Mouse (Mus musculus) liver, embryonic 14.5 days (tissue): ENCODE measurements around the gene Taar7b.

ENCODE experiments used
- CTCF ChIP-seq: IDR thresholded peaks from 2 replicates; pipeline ENCODE4 v1.5.1; 2016; ENCODE audit warnings: antibody characterized with exemption, low read depth, control low read depth
- EP300 ChIP-seq: IDR thresholded peaks from 2 replicates; pipeline ENCODE4 v1.6.1; 2016; ENCODE audit warnings: antibody characterized with exemption, low read depth

- TF ChIP-seq EP300 (no peak), CTCF (no peak)
Observed at GRCm38 (mm10) chr10:23963444-23963843, 36.3 kb upstream of the Taar7b start.
